Mouse (Mus musculus) left cerebral cortex, postnatal 4 days (tissue): ENCODE data around the gene Hepacam. TPM values are rescaled to one million over a fixed set of nuclear protein-coding genes. Genes with fewer than 3 reads are reported as not detected.

Experiments used
- DNase-seq: peaks from one replicate; pipeline ENCODE4 v3.0.0-alpha.2; 2022
- intact Hi-C: fragments of 180-260 bp; cut with DNase I; formaldehyde crosslinking; loops from one replicate; pipeline ENCODE4 v1.15.1; 2025
- total RNA-seq, 2 experiments: library from RNA; stranded (reverse); gene quantifications; 2 replicates each; pipeline ENCODE4 v1.2.3; 2021

Hepacam gene
- total RNA-seq, 2 experiments from 2014 or later, result 23.8 to 24.9 TPM

GRCm38 (mm10) chr9:37383161-37383560, 16.0 kb downstream of the Hepacam start:
- intact Hi-C loops, result no loop called here

GRCm38 (mm10) chr9:37384284-37385182, 17.4 kb downstream of the Hepacam start:
- DNase-seq, result peak; percentile 20
- intact Hi-C loops, result no loop called here

More at GRCm38 (mm10) chr9:37383161-37383560, 16.0 kb downstream of the Hepacam start:
- DNase-seq, result no peak

DNA sequence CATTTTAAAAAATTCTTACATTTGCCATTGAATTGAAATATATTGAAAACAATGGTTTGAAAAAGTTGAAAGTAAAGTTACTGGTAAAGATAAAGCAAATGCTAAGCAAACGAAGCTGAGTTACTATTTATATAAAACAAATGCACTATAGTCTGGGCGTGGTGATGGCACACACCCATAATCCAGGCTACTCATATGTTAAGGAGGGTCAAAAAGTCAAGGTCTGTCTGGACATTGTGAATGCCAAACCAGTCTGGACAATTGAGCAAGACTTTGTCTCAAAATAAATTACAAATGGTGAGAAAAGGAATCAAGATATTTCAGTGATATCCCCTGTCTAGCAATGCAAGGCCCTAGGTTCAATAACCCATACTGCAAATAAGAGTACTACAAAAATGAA, 23.7 kb downstream of the Hepacam start:
- DNase-seq, result no peak
- intact Hi-C loops, result no loop called here

- intact Hi-C loops, result no loop called here
- no peak for DNase-seq
These were observed 24.9 kb downstream of the Hepacam start for GRCm38 (mm10) chr9:37392071-37392470.

GRCm38 (mm10) chr9:37393482-37394131, 26.5 kb downstream of the Hepacam start:
- no peak for DNase-seq
- intact Hi-C loops, result no loop called here

- DNase-seq, result no peak
- intact Hi-C loops, result no loop called here
These were observed 33.4 kb downstream of the Hepacam start for GRCm38 (mm10) chr9:37400585-37400984.

- DNase-seq, result no peak
- intact Hi-C loops, result no loop called here
These were observed 34.7 kb downstream of the Hepacam start, which contains the start of gene Robo4 for GRCm38 (mm10) chr9:37401802-37402201. Robo4 (plus strand) TSS chr9:37401897.

DNA sequence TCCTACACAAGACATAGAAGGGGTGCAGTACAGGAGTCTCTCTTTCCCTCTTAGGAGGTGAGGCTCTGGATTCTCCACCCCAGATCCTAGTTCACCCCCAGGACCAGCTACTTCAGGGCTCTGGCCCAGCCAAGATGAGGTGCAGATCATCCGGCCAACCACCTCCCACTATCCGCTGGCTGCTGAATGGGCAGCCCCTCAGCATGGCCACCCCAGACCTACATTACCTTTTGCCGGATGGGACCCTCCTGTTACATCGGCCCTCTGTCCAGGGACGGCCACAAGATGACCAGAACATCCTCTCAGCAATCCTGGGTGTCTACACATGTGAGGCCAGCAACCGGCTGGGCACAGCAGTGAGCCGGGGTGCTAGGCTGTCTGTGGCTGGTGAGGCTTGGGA, 35.4 kb downstream of the Hepacam start:
- DNase-seq, result no peak
- intact Hi-C loops, result no loop called here

DNA sequence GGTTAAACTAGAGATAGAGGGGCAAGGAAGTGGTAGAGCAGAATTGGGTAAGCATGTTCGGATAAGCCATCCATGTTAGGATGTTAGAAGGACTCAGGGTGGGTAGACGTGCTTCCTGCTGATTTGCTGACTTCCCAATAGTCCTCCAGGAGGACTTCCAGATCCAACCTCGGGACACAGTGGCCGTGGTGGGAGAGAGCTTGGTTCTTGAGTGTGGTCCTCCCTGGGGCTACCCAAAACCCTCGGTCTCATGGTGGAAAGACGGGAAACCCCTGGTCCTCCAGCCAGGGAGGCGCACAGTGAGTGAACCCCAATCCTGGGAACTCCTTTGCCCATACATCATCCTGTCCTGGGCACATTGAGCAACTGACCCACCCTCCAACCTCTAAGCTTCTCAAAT, 35.9 kb downstream of the Hepacam start:
- no peak for DNase-seq

GRCm38 (mm10) chr9:37406372-37406771, 39.2 kb downstream of the Hepacam start:
- no peak for DNase-seq
- intact Hi-C loops, result no loop called here

More for the DNA sequence above, 35.9 kb downstream of the Hepacam start:
- intact Hi-C loops, result no loop called here

- DNase-seq, result no peak
- intact Hi-C loops, result no loop called here
These were observed 40.8 kb downstream of the Hepacam start for GRCm38 (mm10) chr9:37407850-37408502.

DNA sequence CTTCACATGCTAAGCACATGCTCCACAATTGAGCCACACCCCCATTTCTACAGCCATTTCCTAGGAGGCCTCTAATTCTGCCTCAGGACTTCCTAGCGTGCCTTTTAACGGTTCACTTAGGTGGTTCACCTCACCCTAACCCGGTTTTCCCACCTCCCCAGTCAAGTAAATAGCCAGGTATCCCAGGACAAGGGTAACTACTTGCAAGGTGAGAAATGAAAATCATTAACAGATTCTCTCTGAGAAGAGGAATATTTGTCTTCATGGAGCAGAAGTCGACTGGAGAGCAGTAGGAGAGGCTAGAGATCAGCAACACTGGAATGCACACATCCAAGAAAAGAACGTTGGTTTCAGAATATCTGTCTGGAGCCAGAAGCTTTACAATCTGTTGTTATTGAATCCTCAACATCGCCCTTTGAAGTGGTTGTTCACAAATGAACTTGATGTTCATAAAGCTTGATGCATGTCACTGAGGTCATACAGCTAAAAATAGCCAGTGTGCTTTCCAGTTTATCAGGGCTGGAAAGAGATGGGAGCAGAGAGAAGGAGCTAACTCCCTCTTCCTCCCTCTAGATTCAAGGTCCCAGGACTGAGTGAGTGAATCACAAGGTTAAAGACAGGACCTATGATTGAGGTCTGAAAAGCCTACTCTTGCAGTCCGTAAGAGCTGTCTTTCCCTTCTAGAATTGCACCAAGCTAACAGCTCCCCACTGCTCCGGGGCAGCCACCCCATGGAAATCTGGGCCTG, 42.7 kb downstream of the Hepacam start:
- intact Hi-C loops, result no loop called here

GRCm38 (mm10) chr9:37412989-37413388, 45.8 kb downstream of the Hepacam start:
- DNase-seq, result no peak
- intact Hi-C loops, result no loop called here

More for the DNA sequence above, 42.7 kb downstream of the Hepacam start:
- no peak for DNase-seq

- no peak for DNase-seq
- intact Hi-C loops, result no loop called here
These were observed 47.5 kb downstream of the Hepacam start for GRCm38 (mm10) chr9:37414666-37415065.

GRCm38 (mm10) chr9:37418791-37419190, 51.6 kb downstream of the Hepacam start:
- intact Hi-C loops, result no loop called here
- no peak for DNase-seq

DNA sequence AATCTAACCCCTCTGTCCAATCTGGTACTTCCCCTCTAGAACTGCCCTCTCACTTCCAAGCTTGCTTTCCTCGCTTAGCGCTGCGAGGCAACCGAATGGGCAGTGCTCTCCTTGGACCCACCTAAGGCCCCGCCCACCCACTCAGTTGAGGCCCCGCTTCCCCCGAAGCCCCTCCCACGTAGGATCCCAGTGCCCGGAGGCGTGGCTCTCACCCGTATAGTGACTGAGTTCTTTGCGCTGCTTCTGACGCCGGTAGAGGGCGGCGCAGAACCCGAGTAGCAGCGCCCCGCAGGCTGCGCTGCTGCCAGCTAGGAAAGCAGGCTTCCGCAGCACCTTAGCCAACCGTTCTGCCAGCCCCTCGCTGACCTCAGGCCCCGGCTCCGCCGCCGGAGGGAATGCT, 53.5 kb downstream of the Hepacam start:
- intact Hi-C loops, result no loop called here
- DNase-seq, result peak; percentile 83

DNA sequence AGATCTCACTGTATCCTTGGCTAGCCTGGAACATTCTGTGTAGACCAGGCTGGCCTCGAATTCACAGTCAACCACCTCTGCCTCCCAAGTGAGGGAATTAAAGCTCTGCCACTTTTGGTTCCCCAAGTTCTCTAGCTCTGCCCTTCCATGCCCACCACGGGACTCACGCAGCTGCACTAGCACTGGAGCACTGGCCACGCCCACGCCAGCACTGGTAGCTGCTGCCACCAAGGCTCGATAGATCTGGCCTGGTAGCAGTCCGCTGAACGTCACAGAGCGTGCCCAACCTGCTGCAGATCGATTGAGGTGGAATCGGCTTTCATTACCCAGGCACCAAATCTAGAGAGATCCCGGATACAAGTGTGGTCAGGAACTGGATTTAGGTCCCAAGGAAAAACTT, 54.1 kb downstream of the Hepacam start:
- intact Hi-C loops, result no loop called here
- DNase-seq, result no peak

- intact Hi-C loops, result no loop called here
- DNase-seq, result no peak
These were observed 62.2 kb downstream of the Hepacam start for GRCm38 (mm10) chr9:37429326-37429725.

DNA sequence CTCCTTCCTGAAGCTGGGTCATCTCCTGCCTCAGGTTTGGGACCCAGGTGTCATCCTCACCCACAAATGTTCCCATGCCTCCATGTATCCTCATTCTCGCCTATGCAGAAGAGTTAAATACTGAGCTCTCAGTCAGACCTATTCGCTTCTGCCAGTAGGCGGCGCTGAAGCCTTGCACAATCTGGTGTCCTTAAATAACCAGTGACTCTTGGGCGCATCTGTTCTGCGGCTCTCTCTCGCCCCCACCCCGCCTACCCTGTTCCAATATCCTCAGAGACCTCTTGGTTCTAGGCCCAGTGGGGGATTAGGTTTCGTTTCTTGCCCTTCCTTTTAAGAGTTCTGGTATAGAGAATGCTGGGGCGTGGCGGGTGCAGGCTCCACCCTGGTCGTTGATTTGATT, 63.4 kb downstream of the Hepacam start:
- intact Hi-C loops, result loop anchor here (5.0 to 10.0 kb wide), 2 partner anchors 117 to 504 kb away; no protein-coding TSS in a partner anchor
- DNase-seq, result peak; percentile 93

- intact Hi-C loops, result loop anchor here (5.0 to 10.0 kb wide), 2 partner anchors 115 to 503 kb away; no protein-coding TSS in a partner anchor
- peak; percentile 41 for DNase-seq
These were observed 65.0 kb downstream of the Hepacam start for GRCm38 (mm10) chr9:37432026-37432666.
